Mouse (Mus musculus) urinary bladder, adult 2 months (tissue): ENCODE data around the gene Tiam1. TPM values are rescaled to one million over a fixed set of nuclear protein-coding genes. Genes with fewer than 3 reads are reported as not detected.

Experiments
- DNase-seq: peaks from one replicate; pipeline ENCODE4 v3.0.0; 2022; ENCODE audit warnings: low spot score
- polyA plus RNA-seq: library from polyadenylated mRNA; depleted of rRNA; stranded (reverse); fragments of >200 nt; gene quantifications from 2 replicates; pipeline ENCODE4 v1.2.3, GENCODE M21; 2012

Tiam1 gene
- polyA plus RNA-seq, 1 experiment, result 9.0 TPM

GRCm38 (mm10) chr16:89841894-89842293 lies 301.7 kb downstream of the Tiam1 start:
- no peak for DNase-seq

- no peak for DNase-seq
Measured at GRCm38 (mm10) chr16:89840361-89840760, 303.2 kb downstream of the Tiam1 start.

GRCm38 (mm10) chr16:89839829-89840228 lies 303.7 kb downstream of the Tiam1 start:
- DNase-seq, result no peak

GRCm38 (mm10) chr16:89837096-89837495 lies 306.5 kb downstream of the Tiam1 start:
- DNase-seq, result no peak

- DNase-seq, result no peak
Measured at GRCm38 (mm10) chr16:89835551-89835950, 308.0 kb downstream of the Tiam1 start.

GRCm38 (mm10) chr16:89833011-89833410 lies 310.6 kb downstream of the Tiam1 start:
- no peak for DNase-seq

GRCm38 (mm10) chr16:89831172-89831571 lies 312.4 kb downstream of the Tiam1 start:
- no peak for DNase-seq

- DNase-seq, result no peak
Measured at GRCm38 (mm10) chr16:89830221-89830648, 313.3 kb downstream of the Tiam1 start.

- DNase-seq, result no peak
Measured at GRCm38 (mm10) chr16:89827496-89828125, 316.0 kb downstream of the Tiam1 start.

GRCm38 (mm10) chr16:89825875-89826274 lies 317.7 kb downstream of the Tiam1 start:
- no peak for DNase-seq

GRCm38 (mm10) chr16:89822882-89823281 lies 320.7 kb downstream of the Tiam1 start:
- DNase-seq, result no peak

GRCm38 (mm10) chr16:89818661-89819060 lies 324.9 kb downstream of the Tiam1 start:
- DNase-seq, result no peak

GRCm38 (mm10) chr16:89817861-89818630 lies 325.5 kb downstream of the Tiam1 start:
- no peak for DNase-seq

- DNase-seq, result no peak
Measured at GRCm38 (mm10) chr16:89817301-89817700, 326.3 kb downstream of the Tiam1 start.

GRCm38 (mm10) chr16:89816506-89817172 lies 326.9 kb downstream of the Tiam1 start:
- DNase-seq, result no peak

GRCm38 (mm10) chr16:89813536-89813935 lies 330.0 kb downstream of the Tiam1 start:
- DNase-seq, result no peak

GRCm38 (mm10) chr16:89812891-89813290 lies 330.7 kb downstream of the Tiam1 start:
- DNase-seq, result no peak

GRCm38 (mm10) chr16:89810398-89810797 lies 333.2 kb downstream of the Tiam1 start:
- DNase-seq, result no peak

- DNase-seq, result no peak
Measured at GRCm38 (mm10) chr16:89808168-89808567, 335.4 kb downstream of the Tiam1 start.

GRCm38 (mm10) chr16:89805946-89806345 lies 337.6 kb downstream of the Tiam1 start:
- no peak for DNase-seq

- DNase-seq, result no peak
Measured at GRCm38 (mm10) chr16:89805210-89805609, 338.4 kb downstream of the Tiam1 start.

GRCm38 (mm10) chr16:89801493-89801892 lies 342.1 kb downstream of the Tiam1 start:
- no peak for DNase-seq

- DNase-seq, result no peak
Measured at GRCm38 (mm10) chr16:89799772-89800171, 343.8 kb downstream of the Tiam1 start.
